Mouse (Mus musculus) olfactory bulb, adult 2 months (tissue): ENCODE data around the gene Avl9. TPM values are rescaled to one million over a fixed set of nuclear protein-coding genes. Genes with fewer than 3 reads are reported as not detected.

Experiments used
- H3K27ac ChIP-seq: fragments of 200-500 bp; 2 replicates; pipeline ENCODE4 v1.5.1; 2012; ENCODE audit warnings: low read depth, low read length; ENCODE audit not compliant: insufficient read depth
- H3K4me1 ChIP-seq: fragments of 200-500 bp; 2 replicates; pipeline ENCODE4 v1.6.1; 2012; ENCODE audit warnings: low read length; ENCODE audit not compliant: control insufficient read depth, insufficient read depth
- H3K4me3 ChIP-seq: fragments of 200-500 bp; 2 replicates; pipeline ENCODE4 v1.5.1; 2012; ENCODE audit warnings: mild to moderate bottlenecking, low read depth, low read length, moderate library complexity; ENCODE audit not compliant: insufficient read depth
- CTCF ChIP-seq: fragments of 200-500 bp; IDR thresholded peaks from 2 replicates; pipeline ENCODE4 v1.5.1; 2012; ENCODE audit warnings: low read depth, mild to moderate bottlenecking, low read length, moderate library complexity; ENCODE audit not compliant: insufficient read depth
- POLR2A ChIP-seq: fragments of 200-500 bp; IDR thresholded peaks from 2 replicates; pipeline ENCODE4 v1.6.1; 2012; ENCODE audit warnings: mild to moderate bottlenecking, low read depth, low read length, moderate library complexity; ENCODE audit not compliant: insufficient read depth
- WGBS: fragments of 180-500 bp; shearing (Covaris S2); methylation state at CpG from one replicate; pipeline ENCODE4 v1.1.7; 2018; 5-methylcytosine and 5-hydroxymethylcytosine counted together
- polyA plus RNA-seq: library from polyadenylated mRNA; stranded (reverse); fragments of >200 nt; gene quantifications from 2 replicates; pipeline ENCODE4 v1.2.4, GENCODE M21; 2012; ENCODE audit warnings: low replicate concordance; ENCODE audit not compliant: missing spikeins, insufficient read depth, insufficient read length

Gene Avl9
- polyA plus RNA-seq, 1 experiment = not detected

- H3K4me3 ChIP-seq = no peak overlapping the region
- no peak overlapping the region; the same call in 1 of the 2 replicates for H3K27ac ChIP-seq
- H3K4me1 ChIP-seq = peaks cover 4% of the 10 kb centered on the region
- 66% methylated on average over 5 of the region's 5 CpGs for WGBS
- TF ChIP-seq POLR2A (no peak), CTCF (no peak)
Observed at GRCm38 (mm10) chr6:56785068-56785467, 70.4 kb downstream of the Avl9 start.

GRCm38 (mm10) chr6:56787668-56788067, 73.0 kb downstream of the Avl9 start:
- TF ChIP-seq CTCF (no peak), POLR2A (no peak)
- no peak overlapping the region for H3K27ac ChIP-seq
- H3K4me1 ChIP-seq = peaks cover 4% of the 10 kb centered on the region
- 69% methylated on average over 2 of the region's 2 CpGs for WGBS
- H3K4me3 ChIP-seq = no peak overlapping the region

DNA sequence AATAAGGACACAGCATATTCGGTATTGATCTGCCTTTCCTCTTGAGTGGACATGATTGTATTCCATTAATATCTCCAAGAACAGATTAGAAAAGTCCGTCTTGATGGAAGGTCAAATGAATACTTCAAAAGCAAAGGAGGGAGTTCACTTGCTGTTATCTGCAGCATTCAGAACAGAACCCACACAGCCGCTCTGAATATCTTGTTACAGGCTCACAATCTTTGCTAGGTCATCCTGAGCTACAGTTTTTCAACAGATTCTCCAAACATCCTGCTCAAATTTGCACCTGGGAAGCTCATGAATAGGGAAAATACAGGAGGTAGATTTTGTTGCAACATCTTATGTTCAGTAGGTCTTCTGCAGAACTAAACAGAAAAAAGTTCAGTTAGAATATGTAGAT, 74.6 kb downstream of the Avl9 start:
- 77% methylated on average over 3 of the region's 3 CpGs for WGBS
- TF ChIP-seq POLR2A = no peak
- no peak overlapping the region for H3K4me3 ChIP-seq

GRCm38 (mm10) chr6:56794834-56795233, 80.1 kb downstream of the Avl9 start:
- 78% methylated on average over 5 of the region's 5 CpGs for WGBS
- Histone ChIP-seq H3K4me3 (no peak overlapping the region), H3K4me1 (no peaks in the 10 kb centered on the region), H3K27ac (no peak overlapping the region)
- TF ChIP-seq CTCF = no peak
- TF ChIP-seq POLR2A = no peak

More for the DNA sequence above, 74.6 kb downstream of the Avl9 start:
- Histone ChIP-seq H3K4me1 (peaks cover 2% of the 10 kb centered on the region; the same call in 1 of the 2 replicates), H3K27ac (no peak overlapping the region)

- H3K27ac ChIP-seq = no peak overlapping the region
- TF ChIP-seq POLR2A = no peak
- H3K4me3 ChIP-seq = no peak overlapping the region
- 0% methylated on average over 8 of the region's 8 CpGs for WGBS
- no peaks in the 10 kb centered on the region for H3K4me1 ChIP-seq
Observed at GRCm38 (mm10) chr6:56796232-56796631, 81.5 kb downstream of the Avl9 start.

DNA sequence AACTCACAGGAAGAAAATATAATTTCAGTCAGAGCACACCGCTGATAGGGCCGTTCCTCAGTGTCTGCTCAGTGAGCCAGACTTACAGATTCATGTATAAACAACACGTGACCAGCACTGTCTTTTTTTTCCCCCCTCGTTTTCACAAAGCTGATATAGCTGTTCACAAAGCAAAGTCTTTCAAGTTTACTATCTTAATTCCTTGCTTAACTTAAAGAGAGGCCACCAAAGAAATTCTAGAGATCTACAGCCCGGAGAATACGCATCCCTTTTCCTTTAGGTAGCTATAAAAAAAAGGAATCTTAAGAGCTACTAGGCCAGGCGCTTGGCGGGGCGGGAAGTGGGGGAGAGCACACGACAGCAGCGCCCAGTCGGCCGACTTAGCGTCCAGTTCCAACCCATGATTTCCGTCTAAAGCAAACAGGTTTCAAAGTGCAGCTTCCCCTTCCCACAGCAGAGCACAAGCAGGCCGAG, 82.0 kb downstream of the Avl9 start:
- TF ChIP-seq CTCF (no peak), POLR2A (no peak)
- WGBS = under 1% methylated on average over 16 of the region's 16 CpGs
- Histone ChIP-seq H3K4me3 (peak overlapping the region; percentile 80), H3K4me1 (no peaks in the 10 kb centered on the region), H3K27ac (peak overlapping the region; percentile 61; the same call in 1 of the 2 replicates)

DNA sequence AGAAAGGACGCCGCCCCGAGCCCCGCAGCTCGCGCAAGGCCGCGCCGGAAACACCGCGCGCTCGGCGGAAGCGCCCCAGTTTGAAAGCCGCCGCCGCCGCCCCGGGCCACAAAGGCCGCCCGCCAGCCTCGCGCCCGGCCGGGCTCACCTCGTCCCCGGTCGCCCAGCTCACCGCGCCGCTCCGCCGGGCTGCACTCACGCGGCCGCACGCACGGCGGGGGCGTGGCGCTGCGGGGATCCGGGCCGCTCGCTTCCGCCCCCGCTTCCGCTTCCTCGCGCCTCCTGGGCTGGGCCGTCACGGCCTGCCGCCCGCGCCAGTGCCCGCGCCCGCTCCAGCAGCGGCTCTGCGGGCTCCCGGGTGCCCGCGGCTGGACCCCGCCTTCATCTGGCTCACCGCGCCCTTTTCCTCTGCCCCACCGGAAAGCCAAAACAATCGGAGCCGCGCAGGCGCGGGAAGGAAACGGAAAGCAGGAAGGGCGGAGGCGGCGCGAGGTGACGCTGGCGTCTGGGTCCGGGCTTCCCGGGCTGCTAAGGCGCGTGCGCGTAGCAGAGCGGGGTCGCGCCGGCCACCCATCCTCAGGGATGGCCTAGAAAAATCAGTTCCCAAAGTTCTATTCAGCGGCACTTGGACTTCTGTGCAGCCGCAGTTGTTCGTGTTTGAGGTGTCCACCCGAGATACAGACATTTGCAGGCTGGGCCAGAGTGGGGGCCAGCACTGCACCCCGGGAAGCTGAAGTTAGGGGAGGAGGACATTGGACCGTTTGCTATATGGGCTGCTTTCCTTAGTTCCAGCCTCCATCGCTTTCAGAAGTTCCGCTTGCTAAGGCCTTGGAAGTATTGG, 82.8 kb downstream of the Avl9 start, which contains the start of gene Kbtbd2:
TSS of gene Kbtbd2 (minus strand) at position 503 of the 841 bp plus-strand sequence.
- under 1% methylated on average over 98 of the region's 98 CpGs for WGBS
- no peaks in the 10 kb centered on the region for H3K4me1 ChIP-seq

GRCm38 (mm10) chr6:56798152-56798465, 83.4 kb downstream of the Avl9 start:
- Histone ChIP-seq H3K27ac (peak overlapping the region; percentile 68), H3K4me3 (peak overlapping the region; percentile 80), H3K4me1 (no peaks in the 10 kb centered on the region)
- 8% methylated on average over 8 of the region's 8 CpGs for WGBS
- TF ChIP-seq CTCF = no peak
- TF ChIP-seq POLR2A = no peak

More for the DNA sequence above, 82.8 kb downstream of the Avl9 start, which contains the start of gene Kbtbd2:
- peak within 1 kb of the TSS; percentile 85 for H3K27ac ChIP-seq
- TF ChIP-seq POLR2A (peak; percentile 93), CTCF (no peak)
- peak within 1 kb of the TSS; percentile 80 for H3K4me3 ChIP-seq

GRCm38 (mm10) chr6:56805026-56805425, 90.3 kb downstream of the Avl9 start:
- TF ChIP-seq CTCF (no peak), POLR2A (no peak)
- Histone ChIP-seq H3K4me3 (no peak overlapping the region), H3K27ac (no peak overlapping the region), H3K4me1 (no peaks in the 10 kb centered on the region)
- 66% methylated on average over 4 of the region's 4 CpGs for WGBS

- Histone ChIP-seq H3K4me3 (no peak overlapping the region), H3K4me1 (no peaks in the 10 kb centered on the region), H3K27ac (no peak overlapping the region)
- TF ChIP-seq POLR2A (no peak), CTCF (no peak)
- WGBS = 48% methylated on average over 2 of the region's 2 CpGs
Observed at GRCm38 (mm10) chr6:56806195-56806594, 91.5 kb downstream of the Avl9 start.
